Mouse (Mus musculus) layer of hippocampus, adult 9-11 months (tissue): Measurements from ENCODE around the gene Rps19bp1.
A peak's percentile ranks its signal among the peaks of the same experiment; 100 is the strongest.

Experiments used
- DNase-seq: peaks from one replicate; pipeline ENCODE4 v3.0.0; 2022

The Rps19bp1 gene

GRCm38 (mm10) chr15:80256656-80257601 lies 7.2 kb downstream of the Rps19bp1 start:
- DNase-seq = no peak

GRCm38 (mm10) chr15:80256242-80256641 lies 7.9 kb downstream of the Rps19bp1 start:
- DNase-seq = no peak

GRCm38 (mm10) chr15:80255646-80256121 lies 8.4 kb downstream of the Rps19bp1 start:
- peak; percentile 76 for DNase-seq

- peak; percentile 99 for DNase-seq
Measured at GRCm38 (mm10) chr15:80254847-80255645, 9.1 kb downstream of the Rps19bp1 start, which contains the start of gene Atf4. TSS of gene Atf4 (plus strand) at chr15:80255184.

GRCm38 (mm10) chr15:80254207-80254606 lies 9.9 kb downstream of the Rps19bp1 start:
- DNase-seq = no peak

- no peak for DNase-seq
Measured at GRCm38 (mm10) chr15:80253530-80253929, 10.6 kb downstream of the Rps19bp1 start.

- DNase-seq = no peak
Measured at GRCm38 (mm10) chr15:80250586-80250985, 13.5 kb downstream of the Rps19bp1 start.

GRCm38 (mm10) chr15:80249672-80250071 lies 14.4 kb downstream of the Rps19bp1 start:
- DNase-seq = no peak

- no peak for DNase-seq
Measured at GRCm38 (mm10) chr15:80248596-80248995, 15.5 kb downstream of the Rps19bp1 start.

GRCm38 (mm10) chr15:80248135-80248534 lies 16.0 kb downstream of the Rps19bp1 start:
- DNase-seq = no peak

- no peak for DNase-seq
Measured at GRCm38 (mm10) chr15:80235535-80235934, 28.6 kb downstream of the Rps19bp1 start, which contains the start of gene AC140267.1. TSS of gene AC140267.1 (plus strand) at chr15:80235835.

GRCm38 (mm10) chr15:80233733-80234509 lies 30.2 kb downstream of the Rps19bp1 start, which contains the start of gene Mief1:
TSS of gene Mief1 (plus strand) at chr15:80234018.
- peak; percentile 98 for DNase-seq

- DNase-seq = no peak
Measured at GRCm38 (mm10) chr15:80233053-80233452, 31.1 kb downstream of the Rps19bp1 start.

- DNase-seq = no peak
Measured at GRCm38 (mm10) chr15:80232331-80232730, 31.8 kb downstream of the Rps19bp1 start.

- DNase-seq = no peak
Measured at GRCm38 (mm10) chr15:80228071-80228800, 35.9 kb downstream of the Rps19bp1 start.

- DNase-seq = no peak
Measured at GRCm38 (mm10) chr15:80225796-80226195, 38.3 kb downstream of the Rps19bp1 start.

- DNase-seq = no peak
Measured at GRCm38 (mm10) chr15:80225208-80225607, 38.9 kb downstream of the Rps19bp1 start.

GRCm38 (mm10) chr15:80223751-80224150 lies 40.4 kb downstream of the Rps19bp1 start:
- DNase-seq = no peak

GRCm38 (mm10) chr15:80221031-80221430 lies 43.1 kb downstream of the Rps19bp1 start:
- DNase-seq = no peak

- DNase-seq = no peak
Measured at GRCm38 (mm10) chr15:80219705-80220657, 44.1 kb downstream of the Rps19bp1 start.
